Mouse (Mus musculus): ENCODE results near the gene Prcd. TPM values are rescaled to one million over a fixed set of nuclear protein-coding genes. Genes with fewer than 3 reads are reported as not detected.
"Not testable (repeated sequence)": the region's sequence is repeated elsewhere in the genome, so short reads cannot be mapped to it uniquely, and the experiment has no call there.

Prcd gene
- total RNA-seq, 2 experiments from 2014 or later, result 0.35 TPM; not detected in 1

- DNase-seq, result no peak
Observed at GRCm38 (mm10) chr11:116669787-116670365, 16.5 kb downstream of the Prcd start.

GRCm38 (mm10) chr11:116670386-116670785 is 17.1 kb downstream of the Prcd start:
- DNase-seq, result no peak

- DNase-seq, result peak; percentile 93
Observed at GRCm38 (mm10) chr11:116671112-116671844, 17.9 kb downstream of the Prcd start.

GRCm38 (mm10) chr11:116671845-116672434 is 18.6 kb downstream of the Prcd start:
- DNase-seq, result no peak

- no peak for DNase-seq
Observed at GRCm38 (mm10) chr11:116672595-116672994, 19.3 kb downstream of the Prcd start.

- DNase-seq, result no peak
Observed at GRCm38 (mm10) chr11:116673410-116673809, 20.1 kb downstream of the Prcd start.

GRCm38 (mm10) chr11:116674616-116675379 is 21.5 kb downstream of the Prcd start:
- no peak for DNase-seq

GRCm38 (mm10) chr11:116675429-116675828 is 22.1 kb downstream of the Prcd start:
- not testable (repeated sequence) for DNase-seq

GRCm38 (mm10) chr11:116676175-116676976 is 23.0 kb downstream of the Prcd start:
- no peak for DNase-seq

- DNase-seq, result no peak
Observed at GRCm38 (mm10) chr11:116677711-116678441, 24.5 kb downstream of the Prcd start.

GRCm38 (mm10) chr11:116679148-116679547 is 25.8 kb downstream of the Prcd start:
- no peak for DNase-seq

GRCm38 (mm10) chr11:116680321-116681091 is 27.2 kb downstream of the Prcd start:
- no peak for DNase-seq

- DNase-seq, result no peak
Observed at GRCm38 (mm10) chr11:116681147-116681546, 27.8 kb downstream of the Prcd start.

- DNase-seq, result no peak
Observed at GRCm38 (mm10) chr11:116682501-116683144, 29.3 kb downstream of the Prcd start.

- no peak for DNase-seq
Observed at GRCm38 (mm10) chr11:116683777-116684176, 30.4 kb downstream of the Prcd start.

GRCm38 (mm10) chr11:116685729-116686128 is 32.4 kb downstream of the Prcd start:
- no peak for DNase-seq

- no peak for DNase-seq
Observed at GRCm38 (mm10) chr11:116687897-116688296, 34.6 kb downstream of the Prcd start.

- DNase-seq, result no peak
Observed at GRCm38 (mm10) chr11:116689622-116690021, 36.3 kb downstream of the Prcd start.

- no peak for DNase-seq
Observed at GRCm38 (mm10) chr11:116690701-116691575, 37.6 kb downstream of the Prcd start.

All from gastrocnemius, postnatal 25 days (tissue).